In genomic region chr17:14977718-14978361, GRCm38 (mm10) we compare ENCODE assay signal across 9 mouse cellular contexts. TPM values are rescaled to one million over a fixed set of nuclear protein-coding genes. Genes with fewer than 3 reads are reported as not detected.
A peak's percentile ranks its signal among the peaks of the same experiment; 100 is the strongest.
DNase-seq lines count a peak whose midpoint lies in the region; ATAC-seq lines count a peak whose summit lies in the region.
"Not testable (repeated sequence)": the region's sequence is repeated elsewhere in the genome, so short reads cannot be mapped to it uniquely, and the experiment has no call there.
"Had no signal": no experiment of that assay in that cellular context is flagged by ENCODE, and none has a peak within 500 bp of the region (broad histone marks: within the 10 kb centered on the region; RNA-seq: fewer than 3 reads in every experiment).

No protein-coding gene starts in this region.

- not testable (repeated sequence) for H3K27me3 ChIP-seq in forebrain, embryonic 10.5 days (ENCODE audit: poor library complexity, severe bottlenecking); heart, embryonic 15.5 days; intestine, embryonic 15.5 days (replicated peaks); liver, embryonic 13.5 days; midbrain, embryonic 11.5 days (ENCODE audit: control insufficient read depth, insufficient read depth, low read length)

- H3K4me1 ChIP-seq in forebrain, embryonic 10.5 days; heart, embryonic 15.5 days (replicated peaks); intestine, embryonic 15.5 days (replicated peaks); liver, embryonic 13.5 days (replicated peaks); midbrain, embryonic 11.5 days (ENCODE audit: control insufficient read depth, insufficient read depth, low read length): not testable (repeated sequence)

- not testable (repeated sequence) for H3K4me2 ChIP-seq in heart, embryonic 15.5 days; intestine, embryonic 15.5 days (replicated peaks); midbrain, embryonic 11.5 days
- peak overlapping the region; percentile 48 for H3K4me2 ChIP-seq in liver, embryonic 13.5 days

- not testable (repeated sequence) for H3K9me3 ChIP-seq in forebrain, embryonic 10.5 days; heart, embryonic 15.5 days (replicated peaks); intestine, embryonic 15.5 days; liver, embryonic 13.5 days (replicated peaks); midbrain, embryonic 11.5 days (ENCODE audit: control insufficient read depth, low read length)

- peak; percentile 67 for ATAC-seq in activated CD4-positive, CD25-positive, alpha-beta regulatory T cell, adult 4 months
- not testable (repeated sequence) for ATAC-seq in heart, embryonic 15.5 days (replicated peaks; ENCODE audit: insufficient number of reproducible peaks, insufficient read depth, low FRiP score, low read depth)
- peak; percentile 48 for ATAC-seq in intestine, embryonic 15.5 days
- 0 out of 2 replicates have a peak, but pooled peaks have one; percentile 11 for ATAC-seq in liver, embryonic 13.5 days (ENCODE audit: low read depth)
- ATAC-seq in midbrain, embryonic 11.5 days (ENCODE audit: low FRiP score), result peak; percentile 19; the same call in 1 of the 2 replicates

- DNase-seq in forebrain, embryonic 10.5 days (ENCODE audit: extremely low spot score, low spot score); midbrain, embryonic 11.5 days (ENCODE audit: low spot score, missing footprints): not testable (repeated sequence)
- DNase-seq in liver, embryonic 13.5 days, result peak; percentile 51
- DNase-seq in spleen, adult 12 weeks (ENCODE audit: low spot score), result peak; percentile 59

- not testable (repeated sequence) for H3K36me3 ChIP-seq in forebrain, embryonic 10.5 days (replicated peaks); heart, embryonic 15.5 days; intestine, embryonic 15.5 days; liver, embryonic 13.5 days; midbrain, embryonic 11.5 days (ENCODE audit: control insufficient read depth, insufficient read depth, low read length)

- H3K4me3 ChIP-seq in forebrain, embryonic 10.5 days, result peak overlapping the region; percentile 37; the same call in 1 of the 2 replicates
- 0 out of 2 replicates have a peak overlapping the region, but pooled peaks have one; percentile 15 for H3K4me3 ChIP-seq in heart, embryonic 15.5 days
- H3K4me3 ChIP-seq in intestine, embryonic 15.5 days (replicated peaks); midbrain, embryonic 11.5 days (ENCODE audit: low read depth, low read length): not testable (repeated sequence)
- H3K4me3 ChIP-seq in liver, embryonic 13.5 days (replicated peaks), result peak overlapping the region; percentile 32; the same call in 1 of the 2 replicates

- not testable (repeated sequence) for H3K9ac ChIP-seq in heart, embryonic 15.5 days; intestine, embryonic 15.5 days; liver, embryonic 13.5 days; midbrain, embryonic 11.5 days (ENCODE audit: low read length)

- not testable (repeated sequence) for H3K27ac ChIP-seq in forebrain, embryonic 10.5 days; heart, embryonic 15.5 days; intestine, embryonic 15.5 days; liver, embryonic 13.5 days; midbrain, embryonic 11.5 days (ENCODE audit: low read depth, low read length)

- 6% methylated on average over 4 of the region's 7 CpGs for WGBS in forebrain, embryonic 10.5 days
- 1% methylated on average over 4 of the region's 7 CpGs for WGBS in heart, embryonic 15.5 days
- 0% methylated on average over 4 of the region's 7 CpGs for whole genome bisulfite sequencing in intestine, embryonic 15.5 days
- WGBS in liver, embryonic 13.5 days (ENCODE audit: insufficient replicate concordance), result 1% methylated on average over 4 of the region's 7 CpGs
- 5% methylated on average over 4 of the region's 7 CpGs for WGBS in midbrain, embryonic 11.5 days

RNA-seq across cellular contexts. Expression of gene 9030025P20Rik, which starts 0.4 kb away (rescaled TPM):
- polyA plus RNA-seq in activated CD4-positive, CD25-positive, alpha-beta regulatory T cell, adult 4 months (2017; shearing (Covaris generic)), result 10 to 100 TPM; 43.4 to 66.1 TPM
- polyA plus RNA-seq in forebrain, embryonic 10.5 days (2016; fragmentation: Nextera tagmentation; extraction: Ambion mirVana), result 11.2 and 12.5 TPM in 2 replicates
- 5.4 and 7.1 TPM in 2 replicates for polyA plus RNA-seq in heart, embryonic 15.5 days (2015; fragmentation: Nextera tagmentation; extraction: Ambion mirVana)
- 6.5 and 9.5 TPM in 2 replicates for polyA plus RNA-seq in intestine, embryonic 15.5 days (2015; fragmentation: Nextera tagmentation; extraction: Ambion mirVana)
- 5.3 and 5.9 TPM in 2 replicates for polyA plus RNA-seq in liver, embryonic 13.5 days (2015; fragmentation: Nextera tagmentation; extraction: Ambion mirVana)
- polyA plus RNA-seq in midbrain, embryonic 11.5 days (2014; fragmentation: Nextera tagmentation; extraction: Ambion mirVana), result 10.1 and 12.5 TPM in 2 replicates

RNA-seq across cellular contexts. Expression of gene Gm3417, which starts 0.8 kb away (rescaled TPM):
- 1 to 10 TPM; 3.1 to 3.3 TPM for polyA plus RNA-seq in activated CD4-positive, CD25-positive, alpha-beta regulatory T cell, adult 4 months (2017; shearing (Covaris generic))
- 0.42 TPM in 1 of 2 replicates, not detected in the other for polyA plus RNA-seq in forebrain, embryonic 10.5 days (2016; fragmentation: Nextera tagmentation; extraction: Ambion mirVana)
- polyA plus RNA-seq in heart, embryonic 15.5 days (2015; fragmentation: Nextera tagmentation; extraction: Ambion mirVana), result 0.94 TPM in 1 of 2 replicates, not detected in the other
- polyA plus RNA-seq in intestine, embryonic 15.5 days (2015; fragmentation: Nextera tagmentation; extraction: Ambion mirVana), result 0.72 and 2.7 TPM in 2 replicates
- polyA plus RNA-seq in liver, embryonic 13.5 days (2015; fragmentation: Nextera tagmentation; extraction: Ambion mirVana), result 1.2 and 1.7 TPM in 2 replicates
- 1.3 and 1.4 TPM in 2 replicates for polyA plus RNA-seq in midbrain, embryonic 11.5 days (2014; fragmentation: Nextera tagmentation; extraction: Ambion mirVana)
- polyA plus RNA-seq: heart, embryonic 12.5 days; large intestine, adult 2 months had no signal

RNA-seq across cellular contexts. Expression of gene Phf10, which starts 16.8 kb away (rescaled TPM):
- polyA plus RNA-seq in activated CD4-positive, CD25-positive, alpha-beta regulatory T cell, adult 4 months (2017; shearing (Covaris generic)), result 10 to 100 TPM; 12.0 to 15.2 TPM
- 28.2 and 29.3 TPM in 2 replicates for polyA plus RNA-seq in forebrain, embryonic 10.5 days (2016; fragmentation: Nextera tagmentation; extraction: Ambion mirVana)
- 21.2 and 28.1 TPM in 2 replicates for polyA plus RNA-seq in heart, embryonic 15.5 days (2015; fragmentation: Nextera tagmentation; extraction: Ambion mirVana)
- polyA plus RNA-seq in intestine, embryonic 15.5 days (2015; fragmentation: Nextera tagmentation; extraction: Ambion mirVana), result 35.6 and 40.7 TPM in 2 replicates
- polyA plus RNA-seq in liver, embryonic 13.5 days (2015; fragmentation: Nextera tagmentation; extraction: Ambion mirVana), result 95.9 and 100 TPM in 2 replicates
- polyA plus RNA-seq in midbrain, embryonic 11.5 days (2014; fragmentation: Nextera tagmentation; extraction: Ambion mirVana), result 30.0 and 31.3 TPM in 2 replicates

RNA-seq across cellular contexts. Expression of gene Gm3435, which starts 32.1 kb away (rescaled TPM):
- 10 to 100 TPM in 1 of 2 experiments, 1 to 10 TPM in 1; 5.6 to 10.9 TPM for polyA plus RNA-seq in activated CD4-positive, CD25-positive, alpha-beta regulatory T cell, adult 4 months (2017; shearing (Covaris generic))
- 8.6 and 11.1 TPM in 2 replicates for polyA plus RNA-seq in forebrain, embryonic 10.5 days (2016; fragmentation: Nextera tagmentation; extraction: Ambion mirVana)
- polyA plus RNA-seq in heart, embryonic 15.5 days (2015; fragmentation: Nextera tagmentation; extraction: Ambion mirVana), result 4.7 and 5.4 TPM in 2 replicates
- polyA plus RNA-seq in intestine, embryonic 15.5 days (2015; fragmentation: Nextera tagmentation; extraction: Ambion mirVana), result 7.4 and 7.6 TPM in 2 replicates
- 3.8 and 4.8 TPM in 2 replicates for polyA plus RNA-seq in liver, embryonic 13.5 days (2015; fragmentation: Nextera tagmentation; extraction: Ambion mirVana)
- polyA plus RNA-seq in midbrain, embryonic 11.5 days (2014; fragmentation: Nextera tagmentation; extraction: Ambion mirVana), result 8.0 and 10.3 TPM in 2 replicates

RNA-seq across cellular contexts. Expression of gene 1600012H06Rik, which starts 34.9 kb away (rescaled TPM):
- polyA plus RNA-seq in activated CD4-positive, CD25-positive, alpha-beta regulatory T cell, adult 4 months (2017; shearing (Covaris generic)), result 10 to 100 TPM; 18.3 to 19.1 TPM
- 25.9 and 26.1 TPM in 2 replicates for polyA plus RNA-seq in forebrain, embryonic 10.5 days (2016; fragmentation: Nextera tagmentation; extraction: Ambion mirVana)
- 28.9 and 30.9 TPM in 2 replicates for polyA plus RNA-seq in heart, embryonic 15.5 days (2015; fragmentation: Nextera tagmentation; extraction: Ambion mirVana)
- 35.3 and 40.0 TPM in 2 replicates for polyA plus RNA-seq in intestine, embryonic 15.5 days (2015; fragmentation: Nextera tagmentation; extraction: Ambion mirVana)
- 11.2 and 14.4 TPM in 2 replicates for polyA plus RNA-seq in liver, embryonic 13.5 days (2015; fragmentation: Nextera tagmentation; extraction: Ambion mirVana)
- polyA plus RNA-seq in midbrain, embryonic 11.5 days (2014; fragmentation: Nextera tagmentation; extraction: Ambion mirVana), result 33.3 and 36.0 TPM in 2 replicates
